Mouse (Mus musculus): ENCODE results near the gene Hscb.

DNA sequence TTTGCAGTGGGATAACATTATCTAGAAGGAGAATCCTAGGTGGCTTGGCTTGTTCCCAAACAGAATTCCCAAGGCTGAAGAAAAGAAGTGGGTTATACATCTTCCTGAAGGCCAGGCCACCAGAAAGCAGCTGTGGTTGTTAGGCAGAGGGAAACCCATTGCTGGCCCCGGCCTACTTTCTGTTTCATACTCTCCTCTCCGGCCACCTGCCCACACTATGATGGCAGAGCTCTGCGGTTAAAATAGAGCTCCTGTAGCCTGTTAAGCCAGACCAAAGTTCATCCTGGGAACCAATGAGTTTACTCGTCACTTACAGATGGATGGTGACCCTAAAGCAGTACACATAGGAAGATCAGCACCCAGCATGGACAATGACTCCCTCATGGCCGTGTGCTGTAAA, 12.0 kb downstream of the Hscb start:
- TF ChIP-seq CTCF (IDR thresholded peaks at IDR 0.05; ENCODE audit: low read depth): no peak
- TF ChIP-seq EP300 (IDR thresholded peaks at IDR 0.05; ENCODE audit: low read depth): no peak
